Mouse (Mus musculus) left cerebral cortex, postnatal 25 days (tissue): ENCODE data around the gene Cd101. TPM values are rescaled to one million over a fixed set of nuclear protein-coding genes. Genes with fewer than 3 reads are reported as not detected.

Experiments used
- DNase-seq, 2 experiments: peaks; one replicate each; pipeline ENCODE4 v3.0.0; 2022; ENCODE audit warnings: low spot score in 2 of 2, mixed read lengths in 1 of 2
- intact Hi-C: fragments of 180-260 bp; cut with DNase I; formaldehyde crosslinking; loops from one replicate; pipeline ENCODE4 v1.15.1; 2025
- total RNA-seq, 2 experiments: library from RNA; stranded (reverse); gene quantifications; 2 replicates each; pipeline ENCODE4 v1.2.3; 2021

The Cd101 gene
- total RNA-seq, 2 experiments from 2014 or later: 0.25 to 0.41 TPM

DNA sequence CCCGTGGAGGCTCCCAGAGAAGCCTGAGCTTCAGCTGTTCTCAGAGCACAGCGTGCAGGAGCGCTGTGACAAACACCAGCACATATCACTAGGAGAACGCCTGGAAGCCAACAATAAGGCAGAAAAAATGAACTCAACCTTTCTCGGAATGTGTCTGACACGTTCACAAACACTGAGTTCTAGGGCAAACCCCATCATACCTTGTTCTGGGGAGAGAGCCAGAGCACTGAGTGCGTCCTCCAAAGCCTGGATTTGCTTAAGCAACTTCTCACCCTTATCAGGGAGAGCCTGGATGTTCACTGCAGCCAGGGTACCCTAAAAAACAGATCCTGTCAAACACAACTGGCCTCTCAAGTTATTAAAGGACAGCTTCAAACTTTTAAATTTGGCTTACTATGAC lies 67.9 kb downstream of the Cd101 start:
- no peak for DNase-seq
- intact Hi-C loops: loop anchor here (5.0 kb wide), 1 partner anchor 851 kb away; no protein-coding TSS in a partner anchor

DNA sequence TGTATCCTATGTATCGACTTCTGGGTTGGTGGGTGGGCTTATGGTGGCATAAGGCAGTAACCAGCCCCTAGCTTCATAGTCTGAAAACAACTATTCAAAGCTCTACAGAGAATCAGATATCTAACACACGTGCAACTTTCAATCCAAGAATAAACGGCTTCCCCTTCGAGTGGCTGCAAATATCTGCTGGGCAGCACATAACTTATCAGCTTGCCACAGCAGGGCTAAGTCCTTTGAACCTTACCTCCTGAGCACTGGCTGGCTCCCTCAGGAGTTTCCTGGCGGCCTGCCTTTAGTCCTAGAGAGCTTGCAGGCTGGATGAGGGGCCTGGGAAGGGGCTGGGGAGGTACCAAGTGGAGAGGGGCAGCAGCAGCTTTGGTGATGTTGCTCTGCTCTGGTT lies 68.3 kb downstream of the Cd101 start:
- no peak for DNase-seq
- intact Hi-C loops: loop anchor here (5.0 kb wide), 1 partner anchor 851 kb away; no protein-coding TSS in a partner anchor

- intact Hi-C loops: loop anchor here (5.0 kb wide), 1 partner anchor 187 kb away; no protein-coding TSS in a partner anchor
- no peak for DNase-seq
These were observed 74.7 kb downstream of the Cd101 start for GRCm38 (mm10) chr3:100954616-100955015.

DNA sequence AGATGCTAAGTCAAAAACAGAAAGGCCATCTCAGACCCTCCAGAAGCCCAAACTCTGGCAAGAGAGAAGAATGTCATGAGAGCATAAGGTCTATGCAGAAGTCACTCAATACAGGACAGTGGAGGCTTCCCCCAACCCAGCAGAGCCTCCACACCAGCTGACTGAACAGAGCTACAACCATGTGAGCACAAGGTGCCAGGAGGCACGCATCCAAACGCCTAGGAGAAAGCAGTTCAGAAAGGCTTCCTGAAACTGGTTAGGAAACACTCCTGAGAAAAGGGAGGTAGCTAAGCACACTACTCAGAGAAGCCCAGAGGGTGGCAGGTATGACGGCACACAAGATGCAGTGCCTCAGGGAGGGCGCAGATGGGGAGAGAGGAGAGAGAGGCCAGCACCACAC lies 77.8 kb downstream of the Cd101 start:
- DNase-seq: peak in 1 of 2 experiments; percentile 28
- intact Hi-C loops: loop anchor here (5.0 kb wide), 1 partner anchor 184 kb away; no protein-coding TSS in a partner anchor

GRCm38 (mm10) chr3:100947286-100947685 lies 82.1 kb downstream of the Cd101 start:
- intact Hi-C loops: no loop called here
- DNase-seq: no peak

Other genes starting within 250 kb of the Cd101 start
- under 1 TPM; 0.16 to 0.34 TPM for gene Vtcn1, start 204.1 kb downstream of the Cd101 start, total RNA-seq
- gene Trim45, start 107.4 kb downstream of the Cd101 start, total RNA-seq: 1 to 10 TPM; 9.1 to 9.2 TPM
- gene Ttf2, start 59.9 kb downstream of the Cd101 start, total RNA-seq: 1 to 10 TPM in 1 of 2 experiments, under 1 TPM in 1; 0.96 to 1.5 TPM
- gene Ptgfrn, start 80.7 kb upstream of the Cd101 start, total RNA-seq: 10 to 100 TPM; 39.0 to 42.1 TPM